Mouse (Mus musculus): Measurements from ENCODE around the gene Stt3a.

GRCm38 (mm10) chr9:36694276-36694675 lies 73.2 kb downstream of the Stt3a start:
- TF ChIP-seq CTCF (IDR thresholded peaks at IDR 0.05; ENCODE audit: low read depth) (no peak), EP300 (IDR thresholded peaks at IDR 0.05; ENCODE audit: low read depth) (no peak)

All from liver, embryonic 14.5 days (tissue).